Comparison of ENCODE assay signal across 16 mouse cellular contexts in the genomic region with DNA sequence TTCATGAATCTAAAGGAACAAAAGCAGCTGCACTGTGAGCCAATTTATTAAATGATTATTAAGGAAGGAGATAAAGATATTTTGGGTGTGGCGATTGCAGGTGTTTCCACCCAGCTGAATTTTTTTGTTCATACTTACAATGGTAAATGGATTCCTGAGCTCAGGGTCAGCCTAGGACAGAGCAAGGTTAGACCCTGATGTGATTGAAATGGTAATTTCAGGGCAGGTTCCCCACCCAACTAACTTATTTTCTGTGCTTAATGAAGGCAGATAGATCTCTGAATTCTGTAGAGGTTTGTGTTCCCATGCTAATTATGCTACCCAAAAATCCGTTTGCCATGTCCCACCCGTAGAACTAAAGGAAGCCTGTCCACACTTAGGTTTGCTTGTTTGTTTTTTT.
"Had no signal": no experiment of that assay in that cellular context is flagged by ENCODE, and none has a peak within 500 bp of the region (broad histone marks: within the 10 kb centered on the region; RNA-seq: fewer than 3 reads in every experiment).

No protein-coding gene starts in this region.

- DNase-seq: heart, postnatal 10 days; heart, postnatal 14 days; heart, postnatal 36 days; heart, postnatal 4 days; kidney, adult 11 months; kidney, adult 18-20 months; kidney, adult 2 months; kidney, adult 8-10 months; kidney, adult 9 months; kidney, postnatal 10 days; kidney, postnatal 14 days; kidney, postnatal 25 days; kidney, postnatal 36 days; kidney, postnatal 4 days; layer of hippocampus, adult 9-11 months; layer of hippocampus, postnatal 36 days had no signal
